Mouse (Mus musculus) liver, adult 2 months (tissue): ENCODE results near the gene Spata31d1b.
"Not testable (repeated sequence)": the region's sequence is repeated elsewhere in the genome, so short reads cannot be mapped to it uniquely, and the experiment has no call there.

Experiments
- CTCF ChIP-seq: fragments of 200-500 bp; IDR thresholded peaks from 2 replicates; pipeline ENCODE4 v1.5.1; 2011; ENCODE audit warnings: low read depth, low read length, control low read depth
- POLR2A ChIP-seq: fragments of 200-500 bp; IDR thresholded peaks from 2 replicates; pipeline ENCODE4 v1.6.1; 2011; ENCODE audit warnings: low read length, control low read depth; ENCODE audit not compliant: insufficient read depth; ENCODE audit errors: extremely low read depth

GRCm38 (mm10) chr13:59700137-59700536, 11.9 kb upstream of the Spata31d1b start:
- not testable (repeated sequence) for TF ChIP-seq CTCF, POLR2A
